Mouse (Mus musculus) adrenal gland, postnatal 14 days (tissue): ENCODE results near the gene Chl1. TPM values are rescaled to one million over a fixed set of nuclear protein-coding genes. Genes with fewer than 3 reads are reported as not detected.

ENCODE experiments used
- DNase-seq: peaks from one replicate; pipeline ENCODE4 v3.0.0; 2021; ENCODE audit warnings: mixed read lengths
- total RNA-seq: library from RNA; stranded (reverse); gene quantifications from 2 replicates; pipeline ENCODE4 v1.2.3, GENCODE M21; 2021

The Chl1 gene
- total RNA-seq, 1 experiment from 2014 or later: 5.4 TPM

GRCm38 (mm10) chr6:103665677-103666316 is 155.4 kb downstream of the Chl1 start:
- no peak for DNase-seq

- DNase-seq: no peak
Measured at GRCm38 (mm10) chr6:103673111-103673510, 162.7 kb downstream of the Chl1 start.

DNA sequence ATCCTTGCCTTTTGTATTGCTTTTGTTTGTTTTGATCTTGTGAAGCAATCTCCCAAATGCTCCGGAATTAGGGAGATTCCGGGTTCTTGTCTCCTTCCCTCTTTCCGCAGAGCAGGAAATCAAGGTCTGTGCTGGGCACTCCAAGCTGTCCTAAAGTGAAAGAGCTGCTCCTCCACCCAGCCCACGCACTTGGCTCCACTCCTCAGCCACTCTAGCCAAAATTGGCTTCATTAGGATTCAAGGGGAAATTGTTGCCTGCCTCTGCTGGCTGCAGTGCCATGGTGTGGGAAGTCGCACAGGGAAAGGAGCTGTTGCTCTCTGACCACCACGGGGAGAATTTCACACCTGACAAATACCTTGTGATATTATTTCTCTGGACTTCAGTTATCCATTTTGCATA is 163.9 kb downstream of the Chl1 start:
- peak; percentile 8 for DNase-seq

DNA sequence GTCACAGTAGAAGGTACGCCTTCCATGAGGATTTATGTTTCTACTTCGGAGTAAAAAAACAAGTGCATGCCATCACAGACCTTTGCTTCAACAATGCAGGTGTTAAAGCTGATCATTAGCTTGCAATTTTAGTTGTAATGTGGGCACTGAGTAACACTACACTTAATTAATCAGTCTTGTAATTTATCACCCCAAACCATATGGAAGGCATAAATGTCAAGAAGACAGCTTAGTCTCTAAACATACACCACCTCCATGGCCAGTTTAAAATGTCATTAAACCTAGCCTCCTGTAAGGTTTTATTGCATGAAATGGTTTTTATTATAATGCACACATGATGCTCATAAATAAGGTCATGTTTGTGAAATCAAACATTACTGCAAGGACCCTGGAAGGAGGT is 164.8 kb downstream of the Chl1 start:
- no peak for DNase-seq

GRCm38 (mm10) chr6:103676664-103677063 is 166.3 kb downstream of the Chl1 start:
- DNase-seq: no peak

DNA sequence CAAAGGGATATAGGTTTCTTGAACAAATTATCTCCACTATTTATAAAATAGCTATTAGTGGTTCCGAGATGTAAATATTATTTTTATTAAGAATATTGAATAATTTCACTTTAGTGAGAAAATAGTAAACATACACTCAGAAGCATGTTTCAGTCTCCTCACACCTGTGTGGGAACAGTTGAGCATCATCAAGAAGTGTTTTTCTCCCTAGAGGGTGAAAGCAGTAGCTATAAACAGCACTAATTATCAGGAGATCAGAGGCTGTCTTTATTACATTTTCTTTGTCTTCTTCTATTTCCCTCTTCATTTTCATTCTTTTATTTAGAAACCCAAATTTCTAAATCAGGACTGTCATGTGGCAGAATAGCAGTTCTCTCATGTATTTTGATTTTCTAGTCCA is 166.7 kb downstream of the Chl1 start:
- DNase-seq: no peak

DNA sequence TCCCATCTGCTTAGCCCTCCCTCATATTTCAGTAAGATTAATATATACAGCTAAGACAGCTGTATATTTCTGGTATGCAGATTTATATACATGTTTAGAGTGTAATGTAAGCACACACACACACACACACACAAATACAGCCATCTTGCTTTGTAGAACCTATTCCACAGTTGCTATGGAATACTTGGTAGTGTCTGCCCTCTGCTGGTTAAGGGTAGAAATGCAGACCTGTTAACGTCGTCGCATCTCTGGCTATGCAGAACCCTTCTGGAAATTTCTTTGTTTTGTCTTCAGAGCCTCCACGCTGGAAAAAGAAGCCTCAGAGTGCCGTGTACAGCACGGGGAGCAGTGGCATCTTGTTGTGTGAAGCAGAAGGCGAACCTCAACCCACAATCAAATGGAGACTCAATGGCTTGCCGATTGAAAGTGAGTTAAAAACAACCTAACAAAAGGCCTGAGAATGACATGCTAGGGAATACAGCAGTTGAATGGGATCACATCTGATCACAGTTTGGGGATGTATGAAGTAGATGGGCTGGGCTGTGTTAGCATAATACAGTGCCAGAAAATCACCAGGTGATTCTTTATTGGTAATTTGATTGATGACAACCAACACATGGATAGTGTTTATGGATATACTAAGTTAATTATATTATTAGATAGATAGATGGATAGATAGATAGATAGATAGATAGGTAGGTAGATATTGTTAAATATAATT is 172.6 kb downstream of the Chl1 start:
- peak; percentile 61 for DNase-seq

DNA sequence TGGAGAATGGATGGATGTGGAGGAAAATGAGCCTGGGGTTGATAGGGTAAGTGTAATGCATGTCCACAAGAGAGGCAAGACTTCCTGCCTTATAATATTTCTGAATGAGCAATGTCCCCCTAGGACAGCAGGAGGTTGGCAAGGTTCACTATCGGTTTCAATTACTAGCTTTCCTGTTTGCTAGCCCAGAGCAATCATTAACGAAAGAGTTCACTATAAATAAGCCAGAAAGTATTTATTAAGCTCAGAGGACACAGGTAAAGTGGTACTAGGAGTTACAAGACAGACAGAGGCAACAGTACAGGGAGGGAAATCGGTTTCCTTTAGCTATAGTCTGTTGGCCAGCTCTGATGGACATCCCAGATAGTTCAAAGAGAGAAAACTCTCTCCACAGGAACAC is 182.1 kb downstream of the Chl1 start:
- DNase-seq: no peak

GRCm38 (mm10) chr6:103697349-103698028 is 187.1 kb downstream of the Chl1 start:
- DNase-seq: no peak

- DNase-seq: no peak
Measured at GRCm38 (mm10) chr6:103699482-103699881, 189.1 kb downstream of the Chl1 start.

DNA sequence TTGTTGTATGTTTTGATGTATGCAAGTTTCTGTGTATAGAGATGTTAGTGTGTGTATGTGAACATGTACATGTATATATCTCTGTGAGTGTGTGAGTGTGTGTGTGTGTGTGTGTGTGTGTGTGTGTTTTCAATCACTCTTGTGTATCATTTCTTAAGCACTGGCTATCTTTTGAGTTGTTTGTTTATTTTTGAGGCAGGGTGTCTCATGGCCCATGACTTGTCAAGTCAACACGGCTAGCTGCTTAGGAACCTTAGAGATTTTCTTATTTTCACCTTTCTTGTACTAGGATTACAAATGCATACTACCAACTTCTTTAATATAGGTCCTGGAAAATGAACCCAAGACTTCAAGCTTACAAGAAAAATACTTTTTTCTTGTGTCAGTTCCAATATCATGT is 189.5 kb downstream of the Chl1 start:
- no peak for DNase-seq

DNA sequence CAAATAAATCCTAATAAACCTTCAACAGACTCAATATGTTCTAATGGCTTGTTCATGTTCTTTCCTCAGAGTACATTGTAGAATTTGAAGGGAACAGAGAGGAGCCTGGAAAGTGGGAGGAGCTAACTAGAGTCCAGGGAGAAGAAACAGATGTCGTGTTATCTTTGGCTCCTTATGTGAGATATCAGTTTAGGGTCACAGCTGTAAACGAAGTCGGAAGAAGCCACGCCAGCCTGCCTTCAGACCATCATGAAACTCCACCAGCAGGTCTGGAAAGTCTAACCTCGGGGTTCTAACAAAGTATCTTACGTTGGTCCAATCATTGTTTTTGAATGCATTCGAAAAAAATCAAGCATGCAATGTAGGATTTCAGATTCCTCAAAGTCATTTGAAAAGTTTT is 189.9 kb downstream of the Chl1 start:
- no peak for DNase-seq

DNA sequence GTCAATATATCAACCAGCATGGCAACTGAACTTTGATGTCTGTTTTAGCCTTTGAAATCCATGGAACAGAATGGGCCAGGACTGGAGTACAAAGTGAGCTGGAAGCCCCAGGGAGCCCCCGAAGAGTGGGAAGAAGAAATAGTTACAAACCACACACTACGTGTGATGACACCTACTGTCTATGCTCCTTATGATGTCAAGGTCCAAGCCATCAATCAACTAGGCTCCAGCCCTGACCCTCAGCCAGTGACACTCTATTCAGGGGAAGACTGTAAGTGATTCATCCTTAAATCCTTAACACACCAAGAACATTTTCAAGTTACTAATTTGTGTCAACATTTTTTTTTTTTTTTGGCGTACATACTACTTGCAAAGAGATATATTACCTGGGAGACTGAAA is 196.0 kb downstream of the Chl1 start:
- DNase-seq: peak; percentile 6

DNA sequence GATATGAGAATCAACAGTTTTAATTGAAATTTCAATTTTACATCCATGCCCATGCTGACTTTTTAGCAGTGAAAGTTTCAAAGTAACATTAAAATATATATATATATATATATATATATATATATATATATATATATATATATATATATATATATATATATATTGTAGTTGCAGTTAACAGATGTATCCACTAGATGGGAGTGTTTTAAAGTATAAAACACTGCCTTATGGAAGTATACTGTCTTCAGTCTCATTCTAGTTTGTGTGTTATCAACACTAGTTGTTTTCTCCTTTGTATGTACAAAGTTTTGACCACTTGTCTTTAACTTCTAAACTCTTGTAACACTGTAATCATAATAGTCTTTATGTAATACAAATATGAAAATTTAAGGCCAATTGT is 228.9 kb downstream of the Chl1 start:
- DNase-seq: no peak

DNA sequence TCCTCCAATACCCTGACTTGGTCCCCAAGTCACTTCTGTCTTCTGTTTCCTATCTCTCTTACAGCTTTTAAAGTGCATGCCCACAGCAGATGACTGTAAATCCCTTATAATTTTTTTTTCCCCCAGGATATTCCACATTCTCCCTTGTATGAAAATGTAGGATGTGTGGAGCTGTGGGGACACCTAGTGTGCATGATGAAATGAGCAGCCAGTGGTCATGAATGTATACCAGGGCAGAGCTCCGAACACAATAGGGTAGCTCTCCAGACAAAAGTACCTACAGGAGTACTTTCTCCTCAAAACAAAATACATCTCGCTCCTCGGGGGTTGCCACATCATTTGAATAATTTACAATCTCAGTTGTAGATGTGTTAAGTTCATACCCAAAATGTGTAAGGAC is 232.4 kb downstream of the Chl1 start:
- no peak for DNase-seq

DNA sequence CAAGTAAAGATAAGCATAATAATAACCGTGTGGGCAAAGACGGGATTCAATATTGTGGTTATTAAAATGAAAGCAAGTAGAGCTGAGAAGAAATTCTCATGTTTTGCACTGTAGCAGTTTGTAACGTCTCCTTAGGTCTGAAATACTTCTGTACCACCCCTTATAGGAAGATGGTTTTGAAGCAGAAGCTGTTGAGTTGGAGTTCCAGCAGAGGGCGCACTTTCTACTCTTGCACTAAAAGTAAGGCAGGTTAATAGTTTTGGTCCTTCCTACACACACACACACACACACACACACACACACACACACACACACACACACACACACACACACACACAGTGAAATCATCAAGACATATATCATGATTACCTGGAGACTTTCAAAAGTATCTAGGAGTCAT is 235.7 kb downstream of the Chl1 start:
- peak; percentile 18 for DNase-seq

DNA sequence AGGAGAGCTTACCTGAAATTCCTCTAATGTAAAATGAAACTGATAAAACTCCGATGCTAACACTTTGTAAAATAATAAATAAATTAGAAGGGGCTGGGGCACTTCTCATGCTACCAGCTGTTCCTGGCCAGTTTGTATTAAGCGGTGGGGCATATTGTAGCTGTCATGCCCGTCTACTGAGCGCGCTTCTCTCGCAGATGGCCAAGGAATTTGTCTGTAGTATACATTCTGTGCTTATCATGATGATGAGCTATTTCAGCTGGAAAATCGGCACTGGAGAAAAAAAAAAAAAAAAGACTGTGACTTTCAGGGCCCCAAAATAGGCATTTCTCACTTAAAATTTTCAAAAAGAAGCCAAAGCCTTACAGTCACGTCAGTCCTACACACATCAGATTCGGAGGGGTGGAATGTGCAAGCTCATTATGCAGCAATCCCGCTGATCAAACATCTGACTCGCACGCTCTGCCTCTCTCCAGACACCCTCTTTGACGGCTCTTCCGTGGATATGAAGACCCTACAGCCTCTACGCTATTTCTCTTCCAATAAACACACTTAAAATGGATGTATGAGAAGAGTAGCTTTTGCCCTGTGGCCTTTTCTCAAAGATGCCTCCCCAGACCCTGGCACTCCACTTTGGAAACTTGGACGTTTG is 238.9 kb downstream of the Chl1 start:
- DNase-seq: no peak

DNA sequence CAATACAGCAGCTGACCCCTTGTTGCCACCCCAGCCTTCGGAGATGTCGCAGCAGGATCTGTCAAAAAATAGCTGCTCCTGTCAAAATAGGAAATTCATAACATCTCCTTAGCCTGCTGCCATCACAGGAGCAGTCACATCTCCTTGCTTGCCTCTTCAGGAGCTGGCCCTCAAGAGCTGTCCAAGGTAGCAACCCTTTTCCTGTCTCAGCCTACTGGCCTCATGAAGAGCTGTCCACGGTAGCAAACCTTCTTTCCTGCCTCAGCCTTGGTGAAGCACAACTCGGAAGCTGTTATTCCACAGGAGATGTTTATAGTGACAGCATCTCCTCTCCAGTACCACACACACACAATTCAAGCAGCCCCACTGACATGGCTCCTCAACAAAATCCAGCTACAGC is 243.5 kb downstream of the Chl1 start:
- DNase-seq: peak; percentile 8

DNA sequence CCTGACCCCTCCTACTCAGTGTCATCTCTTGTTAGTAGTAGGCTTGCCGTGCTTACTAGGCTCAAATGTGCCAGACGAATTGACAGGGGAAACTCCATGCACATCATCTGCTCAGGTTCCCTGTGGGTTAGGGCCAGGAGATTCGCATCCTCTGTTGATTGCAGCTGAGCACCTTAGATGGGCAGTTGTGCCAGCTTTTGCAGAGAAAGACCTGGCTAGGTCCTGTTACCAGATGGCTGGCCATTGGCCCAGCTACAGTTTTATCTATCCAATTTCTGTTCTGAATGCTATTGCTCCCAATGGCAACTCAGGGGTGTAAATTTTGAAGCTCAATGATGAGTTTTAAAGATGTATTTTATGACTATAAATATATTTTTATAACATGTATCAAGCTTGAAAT is 256.4 kb downstream of the Chl1 start:
- no peak for DNase-seq

DNA sequence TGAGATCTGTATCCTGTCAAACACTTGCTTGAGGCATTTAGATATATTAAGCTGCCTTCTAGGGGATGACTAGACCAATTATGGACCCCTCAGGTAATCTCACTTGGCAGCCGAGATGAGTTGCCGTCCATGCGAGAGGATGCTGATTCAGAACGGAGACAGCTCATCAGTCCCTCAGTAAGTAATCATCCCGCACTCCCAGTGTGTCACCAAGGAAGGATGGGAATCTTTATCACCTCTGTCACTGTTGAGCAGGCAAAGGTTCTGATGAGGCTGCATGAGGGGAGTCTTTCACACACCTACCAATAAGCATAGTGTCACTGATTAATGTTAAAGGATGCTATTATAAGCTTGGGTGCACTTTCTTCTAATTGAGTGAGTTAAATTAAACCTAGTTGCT is 270.7 kb downstream of the Chl1 start:
- DNase-seq: no peak

DNA sequence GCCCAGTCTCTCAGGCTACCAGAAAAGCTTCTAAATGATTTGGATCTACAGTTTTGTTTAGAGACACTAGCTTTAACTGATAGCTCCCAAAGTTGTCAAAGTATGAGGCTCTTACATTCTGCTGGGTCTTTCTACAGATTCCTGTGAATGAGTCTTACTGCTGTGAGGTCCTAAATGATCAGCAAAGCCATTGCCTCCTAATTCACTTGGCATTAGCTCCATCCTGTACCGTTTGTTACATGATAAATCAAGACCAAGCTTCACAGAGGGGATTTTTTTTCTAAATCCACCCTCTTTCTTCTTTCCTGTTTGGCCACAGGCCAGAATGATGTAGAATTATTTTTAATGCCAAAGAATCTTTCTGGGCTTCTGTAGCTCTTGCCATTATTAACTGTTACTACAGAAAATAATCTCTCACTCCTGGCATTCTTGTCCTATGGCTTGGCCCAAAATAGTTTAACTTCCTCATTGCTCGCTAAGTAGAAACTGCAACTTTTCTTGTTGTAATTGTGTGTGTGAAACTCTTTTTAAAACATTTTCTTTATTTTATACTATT is 280.8 kb downstream of the Chl1 start:
- no peak for DNase-seq

DNA sequence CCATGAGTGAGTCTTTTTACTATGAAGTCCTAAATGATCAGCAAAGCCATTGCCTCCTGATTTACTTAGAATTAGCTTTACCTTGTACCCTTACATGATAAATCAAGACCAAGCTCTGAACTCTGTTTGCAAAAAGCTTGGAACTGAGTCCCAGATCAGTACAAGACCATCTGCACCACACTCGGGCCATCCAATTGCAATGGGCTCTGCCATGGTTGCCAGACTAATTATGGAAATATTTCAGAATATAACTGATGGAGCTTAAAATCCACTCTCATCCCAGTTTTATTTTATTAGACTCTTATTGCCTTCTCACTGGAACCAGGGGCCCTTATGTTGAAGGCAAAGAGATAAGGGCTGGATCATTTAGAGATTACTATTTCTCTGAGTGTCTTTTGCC is 284.9 kb downstream of the Chl1 start:
- no peak for DNase-seq
